Mouse (Mus musculus) embryonic fibroblast, embryonic 13.5 days (primary cell): ENCODE measurements around the gene G0s2.

Experiments used
- CTCF ChIP-seq: IDR thresholded peaks from 2 replicates; pipeline ENCODE4 v1.5.1; 2011; ENCODE audit warnings: mild to moderate bottlenecking, control low read depth, low read length, moderate library complexity, borderline replicate concordance; ENCODE audit not compliant: insufficient read depth
- POLR2A ChIP-seq: IDR thresholded peaks from 2 replicates; pipeline ENCODE4 v1.6.1; 2011; ENCODE audit warnings: low read depth, mild to moderate bottlenecking, control low read depth, low read length, moderate library complexity

GRCm38 (mm10) chr1:193229570-193229969 is 43.4 kb downstream of the G0s2 start:
- TF ChIP-seq CTCF: no peak
- TF ChIP-seq POLR2A: no peak
